Mouse (Mus musculus) liver, embryonic 14.5 days (tissue): ENCODE measurements around the gene Pex14.

Source experiments
- CTCF ChIP-seq: IDR thresholded peaks from 2 replicates; pipeline ENCODE4 v1.5.1; 2016; ENCODE audit warnings: antibody characterized with exemption, low read depth, control low read depth
- EP300 ChIP-seq: IDR thresholded peaks from 2 replicates; pipeline ENCODE4 v1.6.1; 2016; ENCODE audit warnings: antibody characterized with exemption, low read depth

DNA sequence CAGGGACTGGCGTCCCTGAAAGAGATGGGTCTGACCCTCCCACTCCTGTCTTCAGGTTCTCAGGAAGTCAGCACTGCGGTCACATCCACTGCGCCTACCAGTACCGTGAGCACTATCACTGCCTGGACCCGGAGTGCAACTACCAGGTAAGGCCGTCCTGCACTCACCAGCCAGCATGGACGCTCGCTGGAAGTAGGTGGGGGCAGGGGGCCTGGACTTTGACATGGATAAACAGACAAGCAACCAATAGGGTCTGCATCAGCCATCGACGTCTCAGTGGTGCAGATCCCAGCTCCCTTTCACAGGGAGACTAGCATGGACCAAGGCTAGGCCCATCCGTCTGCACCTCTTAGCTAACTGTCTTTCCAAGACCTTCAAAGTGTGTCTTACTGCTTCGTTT is 163.6 kb downstream of the Pex14 start:
- TF ChIP-seq CTCF (no peak), EP300 (no peak)
